Mouse (Mus musculus) kidney, adult 2 months (tissue): Measurements from ENCODE around the gene 1700030J22Rik. TPM values are rescaled to one million over a fixed set of nuclear protein-coding genes. Genes with fewer than 3 reads are reported as not detected.

Experiments
- DNase-seq: peaks from one replicate; pipeline ENCODE4 v3.0.0; 2021
- H3K27ac ChIP-seq: fragments of 200-500 bp; 2 replicates; pipeline ENCODE4 v1.5.1; 2012; ENCODE audit warnings: low read depth, low read length, control low read depth, inconsistent platforms; ENCODE audit not compliant: insufficient read depth
- H3K27me3 ChIP-seq: fragments of 200-500 bp; replicated peaks from 2 replicates; pipeline ENCODE4 v1.6.1; 2012; ENCODE audit warnings: mild to moderate bottlenecking, moderate library complexity, low read length, inconsistent platforms; ENCODE audit not compliant: control insufficient read depth, insufficient read depth
- H3K36me3 ChIP-seq: fragments of 200-500 bp; 2 replicates; pipeline ENCODE4 v1.6.1; 2012; ENCODE audit warnings: mild to moderate bottlenecking, moderate library complexity, low read length, inconsistent platforms; ENCODE audit not compliant: control insufficient read depth, insufficient read depth
- H3K4me1 ChIP-seq: fragments of 200-500 bp; 2 replicates; pipeline ENCODE4 v1.6.1; 2011; ENCODE audit warnings: low read length; ENCODE audit not compliant: control insufficient read depth, insufficient read depth
- H3K4me3 ChIP-seq: fragments of 200-500 bp; 2 replicates; pipeline ENCODE4 v1.5.1; 2011; ENCODE audit warnings: mild to moderate bottlenecking, low read depth, low read length, control low read depth; ENCODE audit not compliant: insufficient read depth
- CTCF ChIP-seq: fragments of 200-500 bp; conservative IDR thresholded peaks from 2 replicates; pipeline ENCODE4 v1.5.1; 2011; ENCODE audit warnings: low read depth, mild to moderate bottlenecking, control low read depth, low read length, moderate library complexity, mixed read lengths; ENCODE audit not compliant: insufficient read depth, insufficient read length
- POLR2A ChIP-seq: fragments of 200-500 bp; IDR thresholded peaks from one replicate; pipeline ENCODE4 v1.6.1; 2011; ENCODE audit warnings: low read depth, low read length, control low read depth
- WGBS: fragments of 180-500 bp; shearing (Covaris S2); methylation state at CpG from one replicate; pipeline ENCODE4 v1.1.7; 2018; 5-methylcytosine and 5-hydroxymethylcytosine counted together
- polyA plus RNA-seq: library from polyadenylated mRNA; depleted of rRNA; stranded (reverse); fragments of >200 nt; gene quantifications from 2 replicates; pipeline ENCODE4 v1.2.3, GENCODE M21; 2012

1700030J22Rik gene
- polyA plus RNA-seq, 1 experiment, result 1.4 TPM

DNA sequence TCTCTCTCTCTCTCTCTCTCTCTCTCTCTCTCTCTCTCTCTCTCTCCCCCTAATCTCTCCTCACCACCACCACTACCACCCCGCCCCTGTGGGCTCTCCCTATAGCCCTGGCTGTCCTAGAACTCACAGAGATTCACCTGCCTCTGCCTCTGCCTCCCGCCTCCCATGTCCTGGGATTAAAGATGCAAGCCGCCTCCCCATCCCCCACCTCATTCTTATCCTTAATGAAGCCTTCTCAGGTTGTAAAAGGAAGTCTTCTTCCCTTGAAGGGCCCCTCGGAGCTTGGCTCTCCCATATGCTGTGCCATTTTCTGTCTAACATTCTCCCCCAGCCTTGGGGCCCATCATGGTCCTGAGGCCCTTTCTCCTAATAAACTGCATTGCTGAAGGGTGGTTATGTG, 36.9 kb upstream of the 1700030J22Rik start:
- Histone ChIP-seq H3K4me1 (no peaks in the 10 kb centered on the region), H3K4me3 (no peak overlapping the region), H3K36me3 (no peaks in the 10 kb centered on the region), H3K27ac (no peak overlapping the region), H3K27me3 (no peaks in the 10 kb centered on the region)
- TF ChIP-seq CTCF, result no peak
- TF ChIP-seq POLR2A, result no peak
- no peak for DNase-seq
- WGBS, result 63% methylated on average over 4 of the region's 4 CpGs

DNA sequence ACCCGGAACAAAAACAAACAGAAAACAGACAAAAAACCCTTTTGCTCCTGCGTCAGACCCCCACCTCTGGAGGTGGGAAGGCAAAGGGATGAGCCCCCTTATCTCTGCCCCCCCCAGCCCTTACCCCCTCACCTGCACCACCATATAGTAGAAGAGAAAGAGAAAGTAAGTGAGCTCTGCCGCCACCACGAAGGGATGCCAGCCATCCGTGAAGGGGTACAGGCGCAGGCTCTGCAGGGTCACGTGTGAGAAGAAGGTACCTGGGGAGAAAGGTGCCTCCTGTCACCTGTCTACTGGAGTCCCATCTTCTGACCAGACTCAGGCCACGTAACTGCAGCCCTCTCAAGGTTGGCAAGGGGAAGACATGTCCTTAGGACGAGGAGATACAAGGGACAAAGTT, 32.6 kb upstream of the 1700030J22Rik start:
- Histone ChIP-seq H3K4me1 (no peaks in the 10 kb centered on the region), H3K36me3 (no peaks in the 10 kb centered on the region), H3K27ac (no peak overlapping the region), H3K27me3 (no peaks in the 10 kb centered on the region), H3K4me3 (no peak overlapping the region)
- no peak for DNase-seq
- WGBS, result 84% methylated on average over 9 of the region's 9 CpGs
- TF ChIP-seq POLR2A (no peak), CTCF (no peak)

- H3K36me3 ChIP-seq, result no peaks in the 10 kb centered on the region
- WGBS, result 65% methylated on average over 11 of the region's 11 CpGs
- H3K27ac ChIP-seq, result no peak overlapping the region
- TF ChIP-seq CTCF (no peak), POLR2A (no peak)
- H3K4me1 ChIP-seq, result peaks cover 12% of the 10 kb centered on the region; the same call in 1 of the 2 replicates
- no peaks in the 10 kb centered on the region for H3K27me3 ChIP-seq
- no peak for DNase-seq
- H3K4me3 ChIP-seq, result peak overlapping the region; percentile 54; the same call in 1 of the 2 replicates
Measured at GRCm38 (mm10) chr8:116994016-116994716, 15.4 kb upstream of the 1700030J22Rik start.

- H3K36me3 ChIP-seq, result no peaks in the 10 kb centered on the region
- WGBS, result under 1% methylated on average over 56 of the region's 56 CpGs
- DNase-seq, result peak; percentile 100
- H3K27ac ChIP-seq, result peak within 1 kb of the TSS; percentile 86
- TF ChIP-seq CTCF, result no peak
- peak; percentile 89 for TF ChIP-seq POLR2A
- peak within 1 kb of the TSS; percentile 80 for H3K4me3 ChIP-seq
- H3K4me1 ChIP-seq, result peaks cover 12% of the 10 kb centered on the region; the same call in 1 of the 2 replicates
- H3K27me3 ChIP-seq, result no peaks in the 10 kb centered on the region
Measured at GRCm38 (mm10) chr8:116993095-116993867, 14.5 kb upstream of the 1700030J22Rik start, which contains the start of gene Gcsh. Gene Gcsh (minus strand): TSS chr8:116993537.

GRCm38 (mm10) chr8:116992176-116992971, 13.6 kb upstream of the 1700030J22Rik start:
- WGBS, result 3% methylated on average over 23 of the region's 23 CpGs
- H3K27ac ChIP-seq, result peak overlapping the region; percentile 86
- TF ChIP-seq CTCF (no peak), POLR2A (peak; percentile 60)
- H3K4me1 ChIP-seq, result peaks cover 12% of the 10 kb centered on the region; the same call in 1 of the 2 replicates
- DNase-seq, result peak; percentile 93
- no peaks in the 10 kb centered on the region for H3K27me3 ChIP-seq
- no peaks in the 10 kb centered on the region for H3K36me3 ChIP-seq
- peak overlapping the region; percentile 80 for H3K4me3 ChIP-seq

DNA sequence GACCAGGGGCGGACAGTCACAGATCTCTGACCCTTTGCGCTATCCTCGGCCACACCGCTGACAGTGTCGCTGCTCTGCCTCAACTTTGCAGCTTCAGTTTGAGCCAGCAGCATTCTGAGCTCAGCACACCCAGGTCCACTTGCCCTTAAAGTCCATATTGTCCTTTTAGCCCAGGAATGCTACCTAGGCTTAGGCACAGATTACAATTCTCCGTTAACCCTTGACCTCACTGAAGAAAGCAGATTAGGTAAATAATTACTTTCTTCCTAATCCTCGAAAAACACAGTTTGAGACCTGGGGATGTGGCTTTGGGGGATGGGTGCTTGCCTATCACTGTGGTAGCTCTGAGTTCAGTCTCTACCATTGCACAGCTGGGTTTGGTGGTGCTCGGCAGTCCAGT, 12.5 kb upstream of the 1700030J22Rik start:
- TF ChIP-seq POLR2A (no peak), CTCF (no peak)
- no peaks in the 10 kb centered on the region for H3K36me3 ChIP-seq
- H3K4me3 ChIP-seq, result 0 out of 2 replicates have a peak overlapping the region, but pooled peaks have one; percentile 4
- peaks cover 12% of the 10 kb centered on the region; the same call in 1 of the 2 replicates for H3K4me1 ChIP-seq
- H3K27ac ChIP-seq, result no peak overlapping the region
- 63% methylated on average over 8 of the region's 8 CpGs for WGBS
- H3K27me3 ChIP-seq, result no peaks in the 10 kb centered on the region
- DNase-seq, result peak; percentile 70
